8 mouse cellular contexts compared by ENCODE assay signal in the genomic region with DNA sequence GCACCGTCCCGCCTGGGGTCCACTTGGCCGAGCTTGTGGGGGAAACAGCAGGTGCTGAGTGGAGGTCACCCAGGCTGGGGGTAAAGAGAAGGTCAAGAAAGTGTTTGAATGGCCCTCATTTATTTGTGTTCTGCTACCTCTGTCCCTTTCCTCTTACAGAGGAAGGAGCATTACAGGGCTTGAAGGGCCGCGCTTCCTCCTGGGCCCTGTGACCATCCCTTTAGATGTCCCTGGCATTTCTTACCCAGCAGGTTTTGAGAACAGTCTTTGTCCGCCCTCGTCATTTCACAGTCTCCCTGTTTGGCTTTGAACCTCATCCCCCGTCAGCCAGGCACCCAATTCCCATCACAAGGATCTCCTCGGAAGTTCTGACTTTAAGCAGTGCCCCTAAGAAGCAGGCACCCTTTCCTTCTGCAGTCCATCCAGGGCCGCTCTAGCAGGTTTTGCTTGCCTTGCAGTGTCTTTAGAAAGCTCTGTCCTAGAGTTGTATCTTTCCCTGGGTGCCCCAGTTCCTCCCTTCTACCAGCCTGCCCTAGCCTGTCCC. TPM values are rescaled to one million over a fixed set of nuclear protein-coding genes. Genes with fewer than 3 reads are reported as not detected.
DNase-seq lines count a peak whose midpoint lies in the region; ATAC-seq and TF ChIP-seq lines count a peak whose summit lies in the region.

No protein-coding gene starts in this region.

- peak overlapping the region; percentile 96 for H3K4me2 ChIP-seq in lung, embryonic 14.5 days
- peak overlapping the region; percentile 97 for H3K4me2 ChIP-seq in embryonic facial prominence, embryonic 12.5 days (replicated peaks)
- peak overlapping the region; percentile 84 for H3K4me2 ChIP-seq in hindbrain, embryonic 16.5 days (ENCODE audit: low read length)
- H3K4me2 ChIP-seq in midbrain, postnatal 0 days (ENCODE audit: low read depth, low read length, poor library complexity, severe bottlenecking): peak overlapping the region; percentile 73

- DNase-seq in lung, embryonic 14.5 days: no peak
- no peak for DNase-seq in lung, postnatal 10 days
- no peak for DNase-seq in midbrain, postnatal 0 days (ENCODE audit: low spot score)
- DNase-seq in thymus, postnatal 14 days: no peak
- no peak for DNase-seq in left cerebral cortex, postnatal 10 days (ENCODE audit: extremely low spot score in 1 of 2, low spot score in 2 of 2)

- peak overlapping the region; percentile 86 for H3K9ac ChIP-seq in lung, embryonic 14.5 days
- peak overlapping the region; percentile 86 for H3K9ac ChIP-seq in embryonic facial prominence, embryonic 12.5 days
- H3K9ac ChIP-seq in hindbrain, embryonic 16.5 days (ENCODE audit: low read depth, low read length): peak overlapping the region; percentile 99
- peak overlapping the region; percentile 90 for H3K9ac ChIP-seq in midbrain, postnatal 0 days (replicated peaks; ENCODE audit: low read length, poor library complexity, severe bottlenecking)

- no peaks in the 10 kb centered on the region for H3K9me3 ChIP-seq in lung, embryonic 14.5 days (ENCODE audit: low read depth, low read length)
- H3K9me3 ChIP-seq in embryonic facial prominence, embryonic 12.5 days: no peaks in the 10 kb centered on the region
- H3K9me3 ChIP-seq in hindbrain, embryonic 16.5 days (ENCODE audit: control insufficient read depth, low read length): no peaks in the 10 kb centered on the region
- H3K9me3 ChIP-seq in midbrain, postnatal 0 days (ENCODE audit: low read length): no peaks in the 10 kb centered on the region

- H3K36me3 ChIP-seq in lung, embryonic 14.5 days (ENCODE audit: insufficient read depth): no peaks in the 10 kb centered on the region
- H3K36me3 ChIP-seq in embryonic facial prominence, embryonic 12.5 days: no peaks in the 10 kb centered on the region
- H3K36me3 ChIP-seq in hindbrain, embryonic 16.5 days (ENCODE audit: control insufficient read depth, insufficient read depth, low read length): no peaks in the 10 kb centered on the region
- no peaks in the 10 kb centered on the region for H3K36me3 ChIP-seq in midbrain, postnatal 0 days (ENCODE audit: insufficient read depth, low read length)

- H3K4me1 ChIP-seq in lung, embryonic 14.5 days (ENCODE audit: insufficient read depth): peaks cover 7% of the 10 kb centered on the region; the same call in 1 of the 2 replicates
- H3K4me1 ChIP-seq in embryonic facial prominence, embryonic 12.5 days: peaks cover 28% of the 10 kb centered on the region
- H3K4me1 ChIP-seq in hindbrain, embryonic 16.5 days (ENCODE audit: control insufficient read depth, insufficient read depth, low read depth, low read length): peaks cover 25% of the 10 kb centered on the region
- H3K4me1 ChIP-seq in midbrain, postnatal 0 days (ENCODE audit: insufficient read depth, low read length): no peaks in the 10 kb centered on the region

- H3K4me3 ChIP-seq in lung, embryonic 14.5 days (ENCODE audit: low read depth, low read length): peak overlapping the region; percentile 78
- H3K4me3 ChIP-seq in embryonic facial prominence, embryonic 12.5 days: peak overlapping the region; percentile 87
- H3K4me3 ChIP-seq in hindbrain, embryonic 16.5 days (ENCODE audit: low read length): peak overlapping the region; percentile 94
- peak overlapping the region; percentile 90 for H3K4me3 ChIP-seq in midbrain, postnatal 0 days (ENCODE audit: low read depth, low read length)

- intact Hi-C loops in left cerebral cortex, postnatal 10 days (cut with DNase I): loop anchor here (5.0 kb wide), 1 partner anchor 70 kb away; no protein-coding TSS in a partner anchor

- 0 out of 2 replicates have a peak overlapping the region, but pooled peaks have one; percentile 59 for H3K27ac ChIP-seq in lung, embryonic 14.5 days (ENCODE audit: low read depth)
- no peak overlapping the region; the same call in 1 of the 2 replicates for H3K27ac ChIP-seq in embryonic facial prominence, embryonic 12.5 days
- H3K27ac ChIP-seq in hindbrain, embryonic 16.5 days (ENCODE audit: low read depth, low read length): peak overlapping the region; percentile 87
- H3K27ac ChIP-seq in midbrain, postnatal 0 days (ENCODE audit: low read depth, low read length): peak overlapping the region; percentile 74

- H3K27me3 ChIP-seq in lung, embryonic 14.5 days (ENCODE audit: insufficient read depth, low read length): no peaks in the 10 kb centered on the region
- H3K27me3 ChIP-seq in embryonic facial prominence, embryonic 12.5 days: no peaks in the 10 kb centered on the region
- no peaks in the 10 kb centered on the region for H3K27me3 ChIP-seq in hindbrain, embryonic 16.5 days (replicated peaks; ENCODE audit: control insufficient read depth, insufficient read depth, low read length)
- no peaks in the 10 kb centered on the region for H3K27me3 ChIP-seq in midbrain, postnatal 0 days (ENCODE audit: insufficient read depth, low read length)

- ATAC-seq in lung, embryonic 14.5 days (ENCODE audit: insufficient read depth): no peak
- no peak for ATAC-seq in embryonic facial prominence, embryonic 12.5 days (ENCODE audit: insufficient number of reproducible peaks, insufficient read depth, low FRiP score, low TSS enrichment)
- no peak for ATAC-seq in hindbrain, embryonic 16.5 days
- no peak for ATAC-seq in midbrain, postnatal 0 days (ENCODE audit: low FRiP score)
- no peak for ATAC-seq in monocyte, adult 5-6 weeks (replicated peaks; ENCODE audit: insufficient number of reproducible peaks, low FRiP score, low TSS enrichment, poor library complexity, severe bottlenecking)

- no peak for TF ChIP-seq CTCF in lung, embryonic 14.5 days (IDR thresholded peaks at IDR 0.05; ENCODE audit: low read depth)
- TF ChIP-seq CTCF in midbrain, postnatal 0 days (IDR thresholded peaks at IDR 0.05): no peak

- WGBS in lung, embryonic 14.5 days: 16% methylated on average over 10 of the region's 10 CpGs
- WGBS in embryonic facial prominence, embryonic 12.5 days: 11% methylated on average over 10 of the region's 10 CpGs
- 6% methylated on average over 10 of the region's 10 CpGs for WGBS in hindbrain, embryonic 16.5 days
- WGBS in midbrain, postnatal 0 days: 5% methylated on average over 10 of the region's 10 CpGs

RNA-seq across cellular contexts. Expression of gene Smox, which starts 1.4 kb away (rescaled TPM):
- 23.9 and 28.7 TPM in 2 replicates for polyA plus RNA-seq in lung, embryonic 14.5 days (2014; fragmentation: Nextera tagmentation; extraction: Ambion mirVana)
- polyA plus RNA-seq in embryonic facial prominence, embryonic 12.5 days (2016; fragmentation: Nextera tagmentation; extraction: Ambion mirVana): 64.8 and 71.2 TPM in 2 replicates
- 60.3 and 70.9 TPM in 2 replicates for polyA plus RNA-seq in hindbrain, embryonic 16.5 days (2015; fragmentation: Nextera tagmentation; extraction: Ambion mirVana)
- 77.6 and 84.2 TPM in 2 replicates for total RNA-seq in midbrain, postnatal 0 days (2014; rRNA removed)
- polyA plus RNA-seq in midbrain, postnatal 0 days (2015; fragmentation: Nextera tagmentation; extraction: Ambion mirVana): 65.6 and 73.6 TPM in 2 replicates
- total RNA-seq in left cerebral cortex, postnatal 10 days (2021): 10 to 100 TPM; 45.6 to 60.5 TPM
- 8.0 to 34.0 TPM (median 20.6 TPM) in 3 replicates for total RNA-seq in monocyte, adult 5-6 weeks (2017)
